ENCODE assay signal across 12 mouse cellular contexts in genomic region chr7:89371623-89372295, GRCm38 (mm10). TPM values are rescaled to one million over a fixed set of nuclear protein-coding genes. Genes with fewer than 3 reads are reported as not detected.
A peak's percentile ranks its signal among the peaks of the same experiment; 100 is the strongest.
DNase-seq lines count a peak whose midpoint lies in the region; ATAC-seq and TF ChIP-seq lines count a peak whose summit lies in the region.
"Had no signal": no experiment of that assay in that cellular context is flagged by ENCODE, and none has a peak within 500 bp of the region (broad histone marks: within the 10 kb centered on the region; RNA-seq: fewer than 3 reads in every experiment).

No protein-coding gene starts in this region.

- H3K4me2 ChIP-seq in liver, embryonic 11.5 days, result no peak overlapping the region
- no peak overlapping the region for H3K4me2 ChIP-seq in lung, postnatal 0 days (replicated peaks; ENCODE audit: low read depth, low read length)
- no peak overlapping the region for H3K4me2 ChIP-seq in intestine, embryonic 16.5 days (ENCODE audit: low read depth, low read length)
- H3K4me2 ChIP-seq: embryonic facial prominence, embryonic 12.5 days; forebrain, embryonic 15.5 days; hindbrain, embryonic 13.5 days had no signal

- H3K4me3 ChIP-seq in liver, embryonic 11.5 days (ENCODE audit: low read depth, low read length), result no peak overlapping the region
- H3K4me3 ChIP-seq in lung, postnatal 0 days (ENCODE audit: low read depth, low read length), result no peak overlapping the region
- no peak overlapping the region for H3K4me3 ChIP-seq in intestine, embryonic 16.5 days (ENCODE audit: low read length)
- H3K4me3 ChIP-seq: embryonic facial prominence, embryonic 12.5 days; forebrain, embryonic 15.5 days; heart, adult 2 months; hindbrain, embryonic 13.5 days had no signal

- no peaks in the 10 kb centered on the region for H3K27me3 ChIP-seq in liver, embryonic 11.5 days (replicated peaks; ENCODE audit: control insufficient read depth, insufficient read depth, low read length)
- no peaks in the 10 kb centered on the region for H3K27me3 ChIP-seq in lung, postnatal 0 days (replicated peaks; ENCODE audit: insufficient read depth, low read length)
- H3K27me3 ChIP-seq in intestine, embryonic 16.5 days (replicated peaks; ENCODE audit: control insufficient read depth, insufficient read depth, low read length), result no peaks in the 10 kb centered on the region
- H3K27me3 ChIP-seq: embryonic facial prominence, embryonic 12.5 days; forebrain, embryonic 15.5 days had no signal

- H3K9ac ChIP-seq in liver, embryonic 11.5 days (ENCODE audit: low read depth, low read length), result no peak overlapping the region
- H3K9ac ChIP-seq in lung, postnatal 0 days (replicated peaks; ENCODE audit: low read depth), result no peak overlapping the region
- H3K9ac ChIP-seq in intestine, embryonic 16.5 days (ENCODE audit: low read depth, low read length), result no peak overlapping the region
- H3K9ac ChIP-seq: embryonic facial prominence, embryonic 12.5 days; forebrain, embryonic 15.5 days; hindbrain, embryonic 13.5 days had no signal

- no peak for DNase-seq in liver, embryonic 11.5 days (ENCODE audit: low spot score)
- DNase-seq in liver, result no peak
- peak; percentile 32 for DNase-seq in lung, postnatal 0 days (ENCODE audit: low spot score)
- DNase-seq in lung, postnatal 4 days, result no peak
- DNase-seq in layer of hippocampus, adult 18-20 months (ENCODE audit: low spot score in 2 of 2), result no peak

- ATAC-seq in liver, embryonic 11.5 days (replicated peaks; ENCODE audit: low FRiP score), result 0 out of 2 replicates have a peak, but pooled peaks have one; percentile 35
- peak; percentile 75 for ATAC-seq in lung, postnatal 0 days
- 0 out of 2 replicates have a peak, but pooled peaks have one; percentile 25 for ATAC-seq in common myeloid progenitor, adult 5-6 weeks (replicated peaks; ENCODE audit: low read depth, poor library complexity, severe bottlenecking)
- peak; percentile 33; the same call in 1 of the 2 replicates for ATAC-seq in intestine, embryonic 16.5 days
- ATAC-seq: forebrain, embryonic 15.5 days; hindbrain, postnatal 0 days had no signal

- no peaks in the 10 kb centered on the region for H3K9me3 ChIP-seq in liver, embryonic 11.5 days (ENCODE audit: control insufficient read depth, low read length)
- H3K9me3 ChIP-seq in lung, postnatal 0 days (ENCODE audit: low read length), result no peaks in the 10 kb centered on the region
- H3K9me3 ChIP-seq in intestine, embryonic 16.5 days (ENCODE audit: control insufficient read depth, low read length), result no peaks in the 10 kb centered on the region
- H3K9me3 ChIP-seq: embryonic facial prominence, embryonic 12.5 days; forebrain, embryonic 15.5 days; hindbrain, embryonic 13.5 days had no signal

- TF ChIP-seq CTCF in lung, postnatal 0 days (IDR thresholded peaks at IDR 0.05), result no peak

- WGBS in liver, embryonic 11.5 days, result 46% methylated on average over 6 of the region's 6 CpGs
- WGBS in lung, postnatal 0 days, result 44% methylated on average over 6 of the region's 6 CpGs
- 66% methylated on average over 6 of the region's 6 CpGs for WGBS in intestine, embryonic 16.5 days

- H3K36me3 ChIP-seq in liver, embryonic 11.5 days (ENCODE audit: control insufficient read depth, insufficient read depth, low read length), result no peaks in the 10 kb centered on the region
- H3K36me3 ChIP-seq in lung, postnatal 0 days (ENCODE audit: insufficient read depth, low read length), result no peaks in the 10 kb centered on the region
- H3K36me3 ChIP-seq in intestine, embryonic 16.5 days (ENCODE audit: control insufficient read depth, insufficient read depth, low read length), result no peaks in the 10 kb centered on the region
- H3K36me3 ChIP-seq: embryonic facial prominence, embryonic 12.5 days; forebrain, embryonic 15.5 days; hindbrain, embryonic 13.5 days had no signal

- no peak overlapping the region for H3K27ac ChIP-seq in liver, embryonic 11.5 days (ENCODE audit: low read depth, low read length)
- 0 out of 2 replicates have a peak overlapping the region, but pooled peaks have one; percentile 12 for H3K27ac ChIP-seq in lung, postnatal 0 days (ENCODE audit: low read length)
- H3K27ac ChIP-seq in intestine, embryonic 16.5 days (ENCODE audit: low read length), result no peak overlapping the region
- H3K27ac ChIP-seq: embryonic facial prominence, embryonic 12.5 days; forebrain, embryonic 15.5 days; heart, adult 2 months; hindbrain, embryonic 13.5 days; hindbrain, postnatal 0 days had no signal

- TF ChIP-seq EP300 in lung, postnatal 0 days (IDR thresholded peaks at IDR 0.05), result 0 out of 2 replicates have a peak, but pooled peaks have one; percentile 33

- H3K4me1 ChIP-seq in liver, embryonic 11.5 days (replicated peaks; ENCODE audit: control insufficient read depth, insufficient read depth, low read length), result peaks cover 13% of the 10 kb centered on the region
- H3K4me1 ChIP-seq in lung, postnatal 0 days (ENCODE audit: insufficient read depth, low read depth, low read length), result peaks cover 3% of the 10 kb centered on the region; the same call in 1 of the 2 replicates
- H3K4me1 ChIP-seq in intestine, embryonic 16.5 days (ENCODE audit: control insufficient read depth, insufficient read depth, low read length), result no peaks in the 10 kb centered on the region; the same call in 1 of the 2 replicates
- H3K4me1 ChIP-seq: embryonic facial prominence, embryonic 12.5 days; forebrain, embryonic 15.5 days; hindbrain, embryonic 13.5 days had no signal

RNA-seq across cellular contexts. Expression of gene Tmem135, which starts 32.3 kb away (rescaled TPM):
- polyA plus RNA-seq in liver, embryonic 11.5 days (2014; fragmentation: Nextera tagmentation; extraction: Ambion mirVana), result 27.0 and 28.9 TPM in 2 replicates
- 21.7 and 26.1 TPM in 2 replicates for polyA plus RNA-seq in lung, postnatal 0 days (2015; fragmentation: Nextera tagmentation; extraction: Ambion mirVana)
- total RNA-seq in common myeloid progenitor, adult 5-6 weeks (2017), result 20.3 and 22.3 TPM in 2 replicates
- 54.6 and 63.1 TPM in 2 replicates for polyA plus RNA-seq in intestine, embryonic 16.5 days (2015; fragmentation: Nextera tagmentation; extraction: Ambion mirVana)
- total RNA-seq in layer of hippocampus, adult 18-20 months (2021), result 10 to 100 TPM; 62.7 to 70.0 TPM

RNA-seq across cellular contexts. Expression of gene Fzd4, which starts 32.4 kb away (rescaled TPM):
- polyA plus RNA-seq in liver, embryonic 11.5 days (2014; fragmentation: Nextera tagmentation; extraction: Ambion mirVana), result 7.8 and 8.3 TPM in 2 replicates
- polyA plus RNA-seq in lung, postnatal 0 days (2015; fragmentation: Nextera tagmentation; extraction: Ambion mirVana), result 14.3 and 16.1 TPM in 2 replicates
- total RNA-seq in common myeloid progenitor, adult 5-6 weeks (2017), result 0.50 and 0.58 TPM in 2 replicates
- polyA plus RNA-seq in intestine, embryonic 16.5 days (2015; fragmentation: Nextera tagmentation; extraction: Ambion mirVana), result 7.4 and 8.9 TPM in 2 replicates
- 1 to 10 TPM; 6.1 to 7.6 TPM for total RNA-seq in layer of hippocampus, adult 18-20 months (2021)

Comparison
In these comparisons a context has a peak if more than half of its experiments do, and no peak if none do; other contexts are left out.
1. ATAC-seq: peak in every context shown above with its lines; median percentile 75 in lung, postnatal 0 days; 35 in liver, embryonic 11.5 days; 33 in intestine, embryonic 16.5 days; 25 in common myeloid progenitor, adult 5-6 weeks.